Mouse (Mus musculus): ENCODE data around the gene Klhdc1. TPM values are rescaled to one million over a fixed set of nuclear protein-coding genes. Genes with fewer than 3 reads are reported as not detected.

Gene Klhdc1
- polyA plus RNA-seq, 1 experiment from 2014 or later: 8.1 TPM

GRCm38 (mm10) chr12:69300391-69300790, 59.4 kb downstream of the Klhdc1 start:
- H3K9me3 ChIP-seq (ENCODE audit: control insufficient read depth): no peaks in the 10 kb centered on the region
- H3K4me1 ChIP-seq (replicated peaks; ENCODE audit: control insufficient read depth, insufficient read depth, low read length): peaks cover 6% of the 10 kb centered on the region; the same call in 1 of the 2 replicates
- no peak for TF ChIP-seq CTCF (IDR thresholded peaks at IDR 0.05; ENCODE audit: low read depth)
- 81% methylated on average over 2 of the region's 2 CpGs for WGBS
- H3K4me2 ChIP-seq (replicated peaks; ENCODE audit: low read depth): no peak overlapping the region
- peaks cover 33% of the 10 kb centered on the region for H3K36me3 ChIP-seq (ENCODE audit: control insufficient read depth, insufficient read depth)
- no peak overlapping the region for H3K4me3 ChIP-seq (ENCODE audit: low read depth, low read length)
- ATAC-seq: no peak
- H3K9ac ChIP-seq (ENCODE audit: low read depth, low read length): no peak overlapping the region
- no peaks in the 10 kb centered on the region for H3K27me3 ChIP-seq (replicated peaks; ENCODE audit: control insufficient read depth, insufficient read depth, low read length)
- 0 out of 2 replicates have a peak overlapping the region, but pooled peaks have one; percentile 54 for H3K27ac ChIP-seq (ENCODE audit: low read depth, low read length)

DNA sequence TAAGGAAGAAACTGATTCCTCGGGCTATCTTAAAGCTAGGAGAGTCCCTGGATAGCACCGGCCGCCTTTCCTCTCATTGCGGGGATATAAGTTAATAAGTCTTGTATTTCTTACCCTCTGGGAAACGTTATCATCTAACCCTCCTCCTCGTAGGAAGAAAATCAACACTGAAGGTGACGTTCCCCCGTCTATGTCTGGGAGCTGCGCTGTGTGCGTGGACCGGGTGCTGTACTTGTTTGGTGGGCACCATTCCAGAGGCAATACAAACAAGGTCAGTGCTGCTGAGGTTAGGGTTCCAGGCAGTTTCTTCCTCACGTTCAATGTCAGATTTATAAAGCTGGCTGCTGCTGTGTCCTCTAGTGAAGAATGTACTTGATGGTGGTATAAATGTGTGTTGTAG, 61.2 kb downstream of the Klhdc1 start:
- peaks cover 49% of the 10 kb centered on the region for H3K36me3 ChIP-seq (ENCODE audit: control insufficient read depth, insufficient read depth)
- ATAC-seq: no peak
- no peak for TF ChIP-seq CTCF (IDR thresholded peaks at IDR 0.05; ENCODE audit: low read depth)
- no peak overlapping the region for H3K4me2 ChIP-seq (replicated peaks; ENCODE audit: low read depth)
- H3K9me3 ChIP-seq (ENCODE audit: control insufficient read depth): no peaks in the 10 kb centered on the region
- H3K27ac ChIP-seq (ENCODE audit: low read depth, low read length): no peak overlapping the region
- no peak overlapping the region for H3K4me3 ChIP-seq (ENCODE audit: low read depth, low read length)
- no peak overlapping the region for H3K9ac ChIP-seq (ENCODE audit: low read depth, low read length)
- H3K27me3 ChIP-seq (replicated peaks; ENCODE audit: control insufficient read depth, insufficient read depth, low read length): no peaks in the 10 kb centered on the region
- H3K4me1 ChIP-seq (replicated peaks; ENCODE audit: control insufficient read depth, insufficient read depth, low read length): peaks cover 6% of the 10 kb centered on the region; the same call in 1 of the 2 replicates
- 91% methylated on average over 12 of the region's 12 CpGs for WGBS

DNA sequence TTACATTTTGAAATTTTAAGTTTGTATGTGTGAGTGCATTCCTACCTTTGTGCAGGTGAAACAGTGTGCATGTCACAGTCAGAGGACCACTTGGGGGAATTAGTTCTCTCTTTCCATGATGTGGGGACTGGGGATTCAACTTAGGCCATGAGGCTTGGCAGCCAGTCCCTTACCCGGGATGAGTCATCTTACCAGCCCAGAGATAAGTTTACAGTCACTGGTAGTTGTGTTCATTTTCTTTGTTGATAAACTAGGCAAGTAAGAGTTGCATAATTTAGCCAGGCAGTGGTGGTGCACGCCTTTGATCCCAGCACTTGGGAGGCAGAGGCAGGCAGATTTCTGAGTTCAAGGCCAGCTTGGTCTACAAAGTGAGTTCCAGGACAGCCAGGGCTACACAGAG, 63.1 kb downstream of the Klhdc1 start:
- H3K4me2 ChIP-seq (replicated peaks; ENCODE audit: low read depth): no peak overlapping the region
- H3K27ac ChIP-seq (ENCODE audit: low read depth, low read length): no peak overlapping the region
- H3K9ac ChIP-seq (ENCODE audit: low read depth, low read length): no peak overlapping the region
- no peaks in the 10 kb centered on the region for H3K9me3 ChIP-seq (ENCODE audit: control insufficient read depth)
- 78% methylated on average over 2 of the region's 2 CpGs for WGBS
- no peaks in the 10 kb centered on the region for H3K27me3 ChIP-seq (replicated peaks; ENCODE audit: control insufficient read depth, insufficient read depth, low read length)
- TF ChIP-seq CTCF (IDR thresholded peaks at IDR 0.05; ENCODE audit: low read depth): no peak
- H3K36me3 ChIP-seq (ENCODE audit: control insufficient read depth, insufficient read depth): peaks cover 67% of the 10 kb centered on the region
- ATAC-seq: no peak
- H3K4me1 ChIP-seq (replicated peaks; ENCODE audit: control insufficient read depth, insufficient read depth, low read length): peaks cover 1% of the 10 kb centered on the region; the same call in 1 of the 2 replicates
- H3K4me3 ChIP-seq (ENCODE audit: low read depth, low read length): no peak overlapping the region

DNA sequence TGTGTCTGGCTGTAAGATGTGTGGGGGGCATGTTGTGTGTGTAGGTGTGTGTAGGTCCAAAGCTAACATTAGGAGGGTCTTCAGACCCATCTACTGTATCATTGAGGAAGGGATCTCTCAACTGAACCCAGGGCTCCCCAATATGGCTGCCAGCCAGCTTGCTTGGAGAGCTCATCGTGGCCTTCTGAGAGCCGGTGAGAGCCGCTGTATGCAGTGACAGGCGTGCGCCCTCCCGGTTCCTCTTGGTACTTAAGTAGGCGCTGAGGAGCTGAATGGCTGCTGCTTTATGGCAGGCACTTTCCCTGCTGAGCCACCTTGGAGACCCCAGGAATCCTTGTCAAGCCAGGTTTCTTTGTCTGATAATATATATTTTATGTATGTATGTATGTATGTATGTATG, 65.4 kb downstream of the Klhdc1 start:
- ATAC-seq: no peak
- no peak overlapping the region for H3K27ac ChIP-seq (ENCODE audit: low read depth, low read length)
- 93% methylated on average over 7 of the region's 7 CpGs for WGBS
- no peaks in the 10 kb centered on the region for H3K27me3 ChIP-seq (replicated peaks; ENCODE audit: control insufficient read depth, insufficient read depth, low read length)
- H3K4me2 ChIP-seq (replicated peaks; ENCODE audit: low read depth): no peak overlapping the region
- TF ChIP-seq CTCF (IDR thresholded peaks at IDR 0.05; ENCODE audit: low read depth): no peak
- H3K4me1 ChIP-seq (replicated peaks; ENCODE audit: control insufficient read depth, insufficient read depth, low read length): no peaks in the 10 kb centered on the region
- peaks cover 90% of the 10 kb centered on the region for H3K36me3 ChIP-seq (ENCODE audit: control insufficient read depth, insufficient read depth)
- no peak overlapping the region for H3K9ac ChIP-seq (ENCODE audit: low read depth, low read length)
- H3K9me3 ChIP-seq (ENCODE audit: control insufficient read depth): no peaks in the 10 kb centered on the region
- H3K4me3 ChIP-seq (ENCODE audit: low read depth, low read length): no peak overlapping the region

- no peak overlapping the region for H3K4me3 ChIP-seq (ENCODE audit: low read depth, low read length)
- H3K36me3 ChIP-seq (ENCODE audit: control insufficient read depth, insufficient read depth): peaks cover 77% of the 10 kb centered on the region
- H3K27me3 ChIP-seq (replicated peaks; ENCODE audit: control insufficient read depth, insufficient read depth, low read length): no peaks in the 10 kb centered on the region
- no peak for ATAC-seq
- H3K27ac ChIP-seq (ENCODE audit: low read depth, low read length): no peak overlapping the region
- TF ChIP-seq CTCF (IDR thresholded peaks at IDR 0.05; ENCODE audit: low read depth): no peak
- H3K4me2 ChIP-seq (replicated peaks; ENCODE audit: low read depth): no peak overlapping the region
- 95% methylated on average over 4 of the region's 4 CpGs for WGBS
- no peaks in the 10 kb centered on the region for H3K4me1 ChIP-seq (replicated peaks; ENCODE audit: control insufficient read depth, insufficient read depth, low read length)
- H3K9ac ChIP-seq (ENCODE audit: low read depth, low read length): no peak overlapping the region
- H3K9me3 ChIP-seq (ENCODE audit: control insufficient read depth): no peaks in the 10 kb centered on the region
Measured at GRCm38 (mm10) chr12:69309659-69310058, 68.7 kb downstream of the Klhdc1 start.

- Histone ChIP-seq H3K4me2 (replicated peaks; ENCODE audit: low read depth) (no peak overlapping the region), H3K4me1 (replicated peaks; ENCODE audit: control insufficient read depth, insufficient read depth, low read length) (no peaks in the 10 kb centered on the region), H3K4me3 (ENCODE audit: low read depth, low read length) (no peak overlapping the region), H3K27me3 (replicated peaks; ENCODE audit: control insufficient read depth, insufficient read depth, low read length) (no peaks in the 10 kb centered on the region), H3K27ac (ENCODE audit: low read depth, low read length) (no peak overlapping the region), H3K9me3 (ENCODE audit: control insufficient read depth) (no peaks in the 10 kb centered on the region), H3K36me3 (ENCODE audit: control insufficient read depth, insufficient read depth) (peaks cover 61% of the 10 kb centered on the region), H3K9ac (ENCODE audit: low read depth, low read length) (no peak overlapping the region)
- TF ChIP-seq CTCF (IDR thresholded peaks at IDR 0.05; ENCODE audit: low read depth): no peak
- no peak for ATAC-seq
Measured at GRCm38 (mm10) chr12:69318431-69318830, 77.5 kb downstream of the Klhdc1 start.

GRCm38 (mm10) chr12:69331187-69331586, 90.2 kb downstream of the Klhdc1 start:
- no peaks in the 10 kb centered on the region for H3K4me1 ChIP-seq (replicated peaks; ENCODE audit: control insufficient read depth, insufficient read depth, low read length)
- TF ChIP-seq CTCF (IDR thresholded peaks at IDR 0.05; ENCODE audit: low read depth): no peak
- H3K36me3 ChIP-seq (ENCODE audit: control insufficient read depth, insufficient read depth): peaks cover 66% of the 10 kb centered on the region
- ATAC-seq: no peak
- H3K27ac ChIP-seq (ENCODE audit: low read depth, low read length): no peak overlapping the region
- no peaks in the 10 kb centered on the region for H3K9me3 ChIP-seq (ENCODE audit: control insufficient read depth)
- no peaks in the 10 kb centered on the region for H3K27me3 ChIP-seq (replicated peaks; ENCODE audit: control insufficient read depth, insufficient read depth, low read length)
- H3K9ac ChIP-seq (ENCODE audit: low read depth, low read length): no peak overlapping the region
- no peak overlapping the region for H3K4me3 ChIP-seq (ENCODE audit: low read depth, low read length)
- WGBS: 89% methylated on average over 3 of the region's 3 CpGs
- H3K4me2 ChIP-seq (replicated peaks; ENCODE audit: low read depth): no peak overlapping the region

All from intestine, postnatal 0 days (tissue).